Mouse (Mus musculus) liver, postnatal 0 days (tissue): ENCODE results near the gene Cerkl.

ENCODE experiments used
- CTCF ChIP-seq: sonication (generic); IDR thresholded peaks from 2 replicates; pipeline ENCODE4 v1.5.1; 2016; ENCODE audit warnings: antibody characterized with exemption, low read depth
- EP300 ChIP-seq: IDR thresholded peaks from 2 replicates; pipeline ENCODE4 v1.6.1; 2016; ENCODE audit warnings: antibody characterized with exemption, low read depth, mild to moderate bottlenecking

DNA sequence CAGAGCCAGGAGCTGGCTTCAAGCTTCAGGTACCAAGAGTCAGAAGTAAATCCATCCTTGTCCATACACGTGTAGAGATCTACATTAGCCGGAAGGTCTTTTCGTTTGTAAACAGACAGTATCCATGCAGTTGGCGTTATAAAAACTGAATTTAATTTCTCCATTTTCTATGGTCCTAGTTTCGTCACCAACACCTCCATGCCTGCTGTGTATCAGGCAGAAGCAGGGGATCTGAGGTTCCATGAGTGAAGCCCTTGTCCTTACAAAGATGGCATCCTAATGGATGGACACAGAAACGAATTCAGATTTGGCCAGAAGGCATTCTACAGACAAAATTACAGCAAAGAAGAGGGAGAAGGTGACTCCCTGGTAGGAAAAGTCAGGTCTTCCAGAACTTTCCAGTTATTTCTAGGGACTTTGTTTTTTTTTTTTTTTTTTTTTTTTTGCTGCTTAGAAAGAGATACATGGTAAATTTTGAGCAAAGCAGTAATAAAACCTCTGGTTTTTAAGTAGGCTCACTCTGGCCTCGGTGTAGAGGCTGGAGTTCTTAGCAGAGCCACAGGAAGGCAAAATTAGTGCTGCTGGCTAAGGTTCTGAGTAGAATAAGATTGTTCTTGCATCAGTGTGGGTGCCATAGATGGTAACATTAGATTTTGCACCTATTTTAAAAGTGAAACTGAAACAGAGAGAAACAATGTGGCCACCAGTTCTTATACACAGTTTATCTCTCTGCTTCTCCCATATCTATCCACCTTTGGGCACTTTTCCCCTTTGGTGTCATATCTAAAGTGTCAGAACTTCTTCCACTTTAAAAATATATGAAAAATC, 85.0 kb downstream of the Cerkl start:
- TF ChIP-seq CTCF (no peak), EP300 (no peak)
